Comparison of ENCODE assay signal across 21 mouse cellular contexts in the genomic region with DNA sequence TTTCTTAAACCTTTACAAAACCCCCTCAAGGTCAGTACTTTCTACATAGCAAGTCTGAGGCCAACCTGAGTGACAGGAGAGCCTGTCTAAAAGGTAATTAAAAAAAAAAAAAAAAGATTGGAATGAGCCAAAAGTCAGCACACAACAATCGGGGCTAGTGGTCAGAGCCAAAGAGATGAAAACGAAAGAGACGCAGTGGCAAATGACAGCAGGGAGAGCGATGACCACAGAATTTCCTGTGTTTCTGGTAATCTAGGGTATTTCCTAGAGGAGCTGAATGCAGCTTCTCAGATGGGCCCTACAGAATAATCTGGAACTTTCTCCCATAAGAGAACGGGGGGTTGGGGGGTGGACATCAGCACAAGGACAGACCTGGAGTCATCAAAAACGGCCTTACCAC. TPM values are rescaled to one million over a fixed set of nuclear protein-coding genes. Genes with fewer than 3 reads are reported as not detected.
A peak's percentile ranks its signal among the peaks of the same experiment; 100 is the strongest.
DNase-seq lines count a peak whose midpoint lies in the region; ATAC-seq lines count a peak whose summit lies in the region.
"Had no signal": no experiment of that assay in that cellular context is flagged by ENCODE, and none has a peak within 500 bp of the region (broad histone marks: within the 10 kb centered on the region; RNA-seq: fewer than 3 reads in every experiment).

No protein-coding gene starts in this region.

- ATAC-seq in granulocyte monocyte progenitor cell, adult 5-6 weeks (replicated peaks; ENCODE audit: poor library complexity, severe bottlenecking): 0 out of 2 replicates have a peak, but pooled peaks have one; percentile 35
- peak; percentile 49; the same call in 1 of the 2 replicates for ATAC-seq in megakaryocyte progenitor cell, adult 5-6 weeks (replicated peaks; ENCODE audit: poor library complexity)
- ATAC-seq: forebrain, embryonic 15.5 days; intestine, embryonic 15.5 days had no signal

- intact Hi-C loops in heart, postnatal 10 days (cut with DNase I): no loop called here

- DNase-seq in heart, adult 11 months: peak; percentile 19
- no peak for DNase-seq in heart, postnatal 10 days
- DNase-seq in frontal cortex, postnatal 36 days (ENCODE audit: low spot score in 2 of 2): no peak
- no peak for DNase-seq in urinary bladder, adult 18-20 months (ENCODE audit: low spot score in 2 of 2)
- no peak for DNase-seq in thymus, postnatal 4 days
- DNase-seq: adrenal gland, adult 8-10 months; adrenal gland, postnatal 25 days; B cell, adult 2 months; cerebellum, adult 11-12 months; cerebellum, adult 8-10 months; cerebellum, postnatal 10 days; cerebellum, postnatal 36 days; gastrocnemius, postnatal 10 days; gastrocnemius, postnatal 36 days; heart, adult 18-20 months; heart, postnatal 14 days; heart, postnatal 4 days had no signal

RNA-seq across cellular contexts. Expression of gene Dusp16, which starts 13.7 kb away (rescaled TPM):
- total RNA-seq in heart, postnatal 10 days (2021): 10 to 100 TPM; 22.4 to 24.9 TPM
- total RNA-seq in granulocyte monocyte progenitor cell, adult 5-6 weeks (2014; fragmentation: Nextera tagmentation): 2.3 and 3.5 TPM in 2 replicates
- total RNA-seq in granulocyte monocyte progenitor cell, adult 5-6 weeks (2017): 0.21 and 5.8 TPM in 2 replicates
- total RNA-seq in megakaryocyte progenitor cell, adult 5-6 weeks (2015): 0.95 and 2.6 TPM in 2 replicates
- 0.33 and 2.5 TPM in 2 replicates for total RNA-seq in megakaryocyte progenitor cell, adult 5-6 weeks (2017)

RNA-seq across cellular contexts. Expression of gene Crebl2, which starts 23.8 kb away (rescaled TPM):
- 1 to 10 TPM; 4.7 to 5.4 TPM for total RNA-seq in heart, postnatal 10 days (2021)
- 2.5 and 5.7 TPM in 2 replicates for total RNA-seq in granulocyte monocyte progenitor cell, adult 5-6 weeks (2014; fragmentation: Nextera tagmentation)
- total RNA-seq in granulocyte monocyte progenitor cell, adult 5-6 weeks (2017): 2.8 and 5.6 TPM in 2 replicates
- total RNA-seq in megakaryocyte progenitor cell, adult 5-6 weeks (2015): 2.0 and 4.5 TPM in 2 replicates
- total RNA-seq in megakaryocyte progenitor cell, adult 5-6 weeks (2017): 2.5 and 4.1 TPM in 2 replicates
